Mouse (Mus musculus): Measurements from ENCODE around the gene Adamts1.

Gene Adamts1

DNA sequence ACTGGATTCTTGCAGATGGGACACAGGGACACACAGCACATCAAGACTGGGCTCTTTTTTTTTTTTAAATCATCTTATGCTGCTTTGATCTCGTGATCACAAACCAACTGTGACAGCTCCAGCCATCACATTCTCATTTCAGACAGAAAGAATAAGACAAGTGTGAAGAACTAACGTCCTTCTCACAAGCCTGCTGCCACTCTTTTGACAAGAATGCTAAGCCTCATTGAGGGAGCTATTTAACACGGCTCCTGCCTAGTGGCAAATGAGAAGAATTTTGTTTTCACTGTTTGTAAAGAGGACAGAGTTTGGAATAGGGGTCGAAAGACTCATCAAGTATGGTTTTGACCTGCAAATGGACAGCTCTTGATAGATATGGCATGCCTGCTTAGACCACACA lies 35.6 kb downstream of the Adamts1 start:
- in situ Hi-C loops (cut with MboI; ENCODE audit: low sequenced_read_pairs): no loop called here

DNA sequence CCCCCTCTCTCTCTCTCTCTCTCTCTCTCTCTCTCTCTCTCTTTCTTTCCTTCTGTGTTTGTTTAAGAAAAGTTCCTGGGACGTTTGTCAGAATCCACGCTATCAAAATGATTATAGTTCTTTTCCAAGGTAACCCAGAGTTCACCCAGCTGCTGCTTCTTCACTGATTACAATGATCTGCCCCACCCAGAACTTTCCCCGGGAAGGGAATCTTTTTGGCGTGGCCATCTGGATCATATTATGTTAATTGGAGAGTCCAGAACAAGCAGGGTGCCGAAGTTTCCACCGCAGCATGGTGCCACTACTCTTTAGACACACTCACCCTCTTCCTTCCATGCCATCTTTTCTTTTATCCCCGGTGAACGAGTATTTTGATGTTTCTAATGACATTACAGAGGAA lies 37.2 kb downstream of the Adamts1 start:
- in situ Hi-C loops (cut with MboI; ENCODE audit: low sequenced_read_pairs): no loop called here

DNA sequence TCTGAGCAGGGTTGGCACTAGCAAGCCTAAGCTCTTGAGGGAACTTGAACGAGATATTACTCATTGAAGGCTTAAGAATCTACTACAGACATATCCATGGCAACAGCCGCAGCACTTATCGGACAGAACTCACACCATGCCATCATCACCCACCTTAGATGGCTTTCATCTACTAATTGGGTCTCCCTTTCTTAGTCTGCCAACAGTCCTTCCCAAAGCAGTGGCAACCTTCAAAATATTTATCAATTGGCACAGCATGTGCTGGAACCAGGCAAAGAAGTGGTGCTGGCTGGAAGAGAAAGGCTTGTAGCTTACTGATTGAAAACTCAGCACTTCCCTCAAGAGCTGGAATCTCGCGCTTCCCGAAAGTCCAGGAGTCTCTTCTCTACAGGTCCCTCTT lies 37.7 kb downstream of the Adamts1 start:
- in situ Hi-C loops (cut with MboI; ENCODE audit: low sequenced_read_pairs): no loop called here

DNA sequence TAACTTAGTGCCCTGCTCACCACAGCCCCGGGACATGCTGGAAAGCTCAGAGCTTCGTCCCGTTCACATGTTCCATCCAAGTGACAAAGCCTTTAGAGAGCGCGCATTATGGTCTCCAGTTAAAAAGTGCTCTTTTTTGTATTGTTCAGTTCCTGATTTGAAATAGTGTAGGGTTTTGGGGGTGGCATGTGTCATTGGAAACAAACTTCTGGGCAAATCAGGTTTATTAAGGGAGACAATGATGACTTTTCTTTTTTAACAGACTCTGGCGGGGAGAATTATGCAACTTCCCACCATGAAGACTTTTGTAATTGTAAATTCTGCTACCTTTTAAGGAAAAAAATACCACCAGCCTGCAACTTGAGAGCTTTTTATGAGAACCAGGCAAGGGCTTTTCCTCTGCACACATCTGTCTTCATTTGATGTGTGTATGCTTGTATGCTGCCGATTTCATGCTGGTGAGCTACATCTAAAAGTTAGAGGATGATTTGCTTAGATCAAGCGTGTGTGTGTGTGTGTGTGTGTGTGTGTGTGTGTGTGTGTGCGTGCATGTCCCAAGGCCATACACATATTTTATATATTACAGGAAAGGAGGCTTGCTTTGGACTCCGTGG lies 40.8 kb downstream of the Adamts1 start:
- in situ Hi-C loops (cut with MboI; ENCODE audit: low sequenced_read_pairs): no loop called here

DNA sequence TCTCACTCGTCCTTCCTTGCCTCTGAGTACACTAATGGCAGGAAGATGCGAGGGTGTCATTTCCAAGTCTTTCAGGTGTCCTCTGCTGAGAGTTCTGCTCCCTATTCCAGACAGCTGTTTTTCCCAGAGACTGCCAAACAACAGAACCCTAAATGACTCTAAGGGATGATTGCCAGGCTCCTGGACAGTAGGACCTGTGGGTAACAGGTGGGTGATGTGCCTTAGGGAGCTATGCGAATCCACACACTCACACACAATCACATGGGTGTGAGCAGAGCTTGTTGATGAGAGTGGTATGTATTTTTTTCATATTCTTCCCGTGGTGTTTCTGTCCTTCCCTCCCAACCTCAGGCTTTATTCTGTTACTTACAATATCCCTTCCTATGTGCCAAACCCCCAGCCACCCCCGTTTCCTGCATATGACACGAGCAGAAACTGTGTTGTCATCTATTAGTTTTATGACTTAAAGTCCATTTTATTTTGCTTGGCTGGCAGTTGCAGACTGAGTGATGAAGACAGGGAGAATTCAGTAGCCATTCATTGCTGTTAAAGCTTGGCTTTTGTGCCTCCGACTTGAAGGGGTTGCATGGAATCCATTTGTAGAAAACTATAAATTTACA lies 41.8 kb downstream of the Adamts1 start:
- in situ Hi-C loops (cut with MboI; ENCODE audit: low sequenced_read_pairs): no loop called here

DNA sequence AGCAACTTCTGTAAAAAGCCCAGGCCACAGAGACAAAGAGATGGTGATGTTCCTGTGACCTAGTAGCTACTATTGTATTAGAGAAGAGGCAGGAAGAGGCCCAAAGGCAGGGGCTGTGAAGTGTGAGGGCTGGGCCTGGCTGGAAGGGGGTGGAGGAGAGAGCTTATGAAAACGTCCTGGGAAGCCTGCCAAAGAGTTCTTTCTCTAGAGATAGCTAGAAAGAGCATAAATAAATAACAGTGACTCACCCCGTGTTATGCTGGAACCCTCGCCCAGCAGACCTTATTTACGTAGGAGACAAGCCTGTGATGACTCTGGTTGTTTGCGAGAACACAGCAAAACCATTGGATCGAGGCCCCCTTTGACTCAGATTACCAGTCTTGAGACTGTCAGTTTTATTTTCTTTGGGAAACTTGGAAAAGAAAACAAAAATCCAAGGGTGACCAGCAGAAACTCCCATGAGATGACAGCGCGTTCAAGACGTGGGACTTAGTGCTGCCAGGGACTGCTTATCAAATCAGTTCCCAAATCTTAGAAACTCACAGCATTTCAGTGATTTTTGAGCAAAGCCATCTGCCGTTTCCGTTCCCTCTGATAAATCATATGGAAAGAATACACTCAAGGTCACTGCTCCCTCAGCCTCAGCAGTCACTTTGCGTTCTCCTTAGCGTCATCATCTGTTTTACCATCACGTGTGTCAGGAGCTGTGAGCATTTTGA lies 46.7 kb downstream of the Adamts1 start:
- in situ Hi-C loops (cut with MboI; ENCODE audit: low sequenced_read_pairs): no loop called here

DNA sequence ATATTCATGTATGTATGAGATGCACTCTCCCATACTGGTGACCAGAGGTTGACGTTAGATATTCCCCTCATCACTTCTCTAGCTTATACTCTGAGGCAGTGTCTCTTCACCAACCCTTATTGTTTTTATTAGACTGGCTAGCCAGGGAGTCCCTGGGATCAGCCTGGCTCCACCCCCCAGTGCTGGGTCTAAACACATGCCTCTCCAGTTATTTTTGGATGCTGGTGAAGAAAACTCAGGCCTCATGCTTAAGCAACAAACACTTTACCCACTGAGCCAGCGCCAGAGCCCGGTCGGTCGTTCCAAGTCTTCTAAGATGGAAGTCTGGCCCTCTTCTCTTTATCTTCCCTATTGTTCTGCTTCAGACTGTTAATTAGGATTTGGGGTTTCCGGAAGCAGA lies 53.6 kb downstream of the Adamts1 start:
- in situ Hi-C loops (cut with MboI; ENCODE audit: low sequenced_read_pairs): no loop called here

DNA sequence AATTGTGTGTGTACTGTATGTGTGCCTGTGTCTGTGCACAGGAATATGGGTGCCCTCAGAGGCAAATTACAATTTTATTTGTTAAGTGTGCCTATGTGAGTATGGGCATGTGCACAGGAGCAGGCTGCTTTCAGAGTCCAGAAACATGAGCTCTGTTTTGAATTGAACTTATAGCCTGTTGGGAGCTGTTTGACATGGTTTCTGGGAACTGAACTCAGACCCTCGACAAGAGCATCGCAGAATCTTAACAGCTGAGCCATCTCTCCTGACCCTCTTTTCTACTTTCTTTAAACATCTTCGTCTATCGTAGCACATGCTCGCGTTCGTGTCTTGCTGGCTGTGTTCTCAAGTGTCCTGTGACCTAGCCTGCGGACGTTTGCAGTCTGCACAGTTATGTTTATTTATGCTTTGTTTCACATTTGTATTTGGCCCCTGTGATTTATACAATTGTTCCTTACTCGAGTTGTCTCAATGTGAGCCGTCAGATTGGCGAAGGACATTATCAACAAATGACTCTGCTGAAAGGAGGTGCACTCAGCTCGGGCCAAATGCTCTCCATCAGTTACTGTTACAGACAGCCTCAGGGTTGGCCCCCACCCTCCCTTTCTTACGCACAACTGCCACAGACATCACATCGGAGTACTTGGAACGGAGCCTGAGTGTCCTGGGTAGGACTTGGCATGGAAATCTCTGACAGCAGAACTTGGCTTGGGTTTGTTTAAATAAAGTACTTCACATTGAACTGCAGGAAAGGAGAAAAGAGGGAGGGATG lies 55.1 kb downstream of the Adamts1 start:
- in situ Hi-C loops (cut with MboI; ENCODE audit: low sequenced_read_pairs): no loop called here

DNA sequence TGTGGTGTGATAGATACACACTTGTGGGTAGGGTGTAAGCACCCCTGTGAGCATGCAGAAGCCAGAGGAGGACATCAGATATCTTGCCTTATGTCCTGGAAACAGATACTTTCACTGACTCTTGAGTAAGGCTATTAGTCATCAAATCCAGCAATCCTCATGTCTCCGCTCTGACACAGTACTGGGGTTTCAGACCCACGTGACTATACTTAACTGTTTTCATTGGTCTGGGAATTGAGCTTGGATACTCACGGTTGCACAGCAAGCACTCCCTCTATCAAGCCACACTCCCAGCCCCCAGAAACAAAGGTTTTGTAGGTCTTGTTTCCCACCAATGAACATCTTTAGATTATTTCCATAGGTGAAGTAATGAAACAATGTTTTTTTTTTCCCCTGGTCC lies 56.5 kb downstream of the Adamts1 start:
- in situ Hi-C loops (cut with MboI; ENCODE audit: low sequenced_read_pairs): no loop called here

Data from CH12F3 (cell line).